Mouse (Mus musculus) myocyte (in vitro differentiated cells): ENCODE measurements around the gene Chd3.

Experiments used
- E2F4 ChIP-seq: IDR thresholded peaks from one replicate; pipeline ENCODE4 v1.6.1; 2011; ENCODE audit warnings: mild to moderate bottlenecking, control low read depth, moderate library complexity; ENCODE audit not compliant: insufficient read depth
- MAX ChIP-seq: IDR thresholded peaks from one replicate; pipeline ENCODE4 v1.6.1; 2011; ENCODE audit warnings: low read depth, mild to moderate bottlenecking, control low read depth
- MYOD1 ChIP-seq, 3 experiments: IDR thresholded peaks; one replicate each; pipeline ENCODE4 v1.6.1; 2011; ENCODE audit warnings: control low read depth in 2 of 3, low read depth in 2 of 3, mild to moderate bottlenecking in 2 of 3, moderate library complexity in 1 of 3; ENCODE audit not compliant: insufficient read length in 2 of 3, control insufficient read depth in 1 of 3
- MYOG ChIP-seq, 3 experiments: IDR thresholded peaks; one replicate each; pipeline ENCODE4 v1.6.1; 2011; ENCODE audit warnings: control low read depth in 2 of 3, low read depth in 2 of 3, mild to moderate bottlenecking in 2 of 3; ENCODE audit not compliant: insufficient read length in 2 of 3, control insufficient read depth in 1 of 3, insufficient read depth in 1 of 3
- POLR2A ChIP-seq: IDR thresholded peaks from one replicate; pipeline ENCODE4 v1.6.1; 2011; ENCODE audit warnings: low read depth, mild to moderate bottlenecking, control low read depth, moderate library complexity; ENCODE audit not compliant: insufficient read length
- POLR2AphosphoS2 ChIP-seq: IDR thresholded peaks from one replicate; pipeline ENCODE4 v1.6.1; 2011; ENCODE audit warnings: low read depth, control low read depth; ENCODE audit not compliant: insufficient read length
- TCF12 ChIP-seq: IDR thresholded peaks from one replicate; pipeline ENCODE4 v1.6.1; 2011; ENCODE audit warnings: mild to moderate bottlenecking, control low read depth; ENCODE audit not compliant: poor library complexity, insufficient read depth, severe bottlenecking
- USF1 ChIP-seq: IDR thresholded peaks from one replicate; pipeline ENCODE4 v1.6.1; 2011; ENCODE audit warnings: low read depth, mild to moderate bottlenecking, control low read depth, moderate library complexity

GRCm38 (mm10) chr11:69375646-69376045, 6.4 kb upstream of the Chd3 start:
- TF ChIP-seq E2F4 (no peak), USF1 (no peak), POLR2A (no peak), MYOG (IDR thresholded peaks at IDR 0.05; ENCODE audit: control insufficient read depth in 1 of 3, insufficient read depth in 1 of 3, insufficient read length in 2 of 3, low read depth in 2 of 3) (no peak), TCF12 (no peak), MAX (no peak), POLR2AphosphoS2 (no peak), MYOD1 (IDR thresholded peaks at IDR 0.05; ENCODE audit: control insufficient read depth in 1 of 3, insufficient read length in 2 of 3, low read depth in 2 of 3) (no peak)
